Mouse (Mus musculus) intestine, embryonic 14.5 days (tissue): ENCODE measurements at regions not wholly inside any gene's neighbourhood (a gene's known extent, or its start where the extent isn't known, plus 50 kb on each side); places are given as distances from the start of the nearest gene placed in this dataset.
A peak's percentile ranks its signal among the peaks of the same experiment; 100 is the strongest.

Source experiments
- ATAC-seq: fragments of 200-750 bp; cut with Nextera tagmentation; replicated peaks from 2 replicates; pipeline ENCODE4 v1.8.0; 2017; ENCODE audit warnings: low read depth, moderate number of reproducible peaks, moderate TSS enrichment, moderate library complexity; ENCODE audit not compliant: low FRiP score, low TSS enrichment
- DNase-seq: peaks from one replicate; pipeline ENCODE4 v3.0.0-alpha.2; 2018; ENCODE audit warnings: low spot score
- H3K27ac ChIP-seq: fragments of 300-500 bp; sonication (generic); 2 replicates; pipeline ENCODE4 v1.5.1; 2014; ENCODE audit warnings: low read depth, mild to moderate bottlenecking, control low read depth
- H3K27me3 ChIP-seq: fragments of 300-500 bp; sonication (generic); replicated peaks from 2 replicates; pipeline ENCODE4 v1.6.1; 2014; ENCODE audit warnings: low read length, control low read depth; ENCODE audit not compliant: control insufficient read depth, insufficient read depth
- H3K36me3 ChIP-seq: fragments of 300-500 bp; sonication (generic); 2 replicates; pipeline ENCODE4 v1.6.1; 2014; ENCODE audit warnings: low read length, control low read depth; ENCODE audit not compliant: control insufficient read depth, insufficient read depth
- H3K4me1 ChIP-seq: fragments of 300-500 bp; sonication (generic); replicated peaks from 2 replicates; pipeline ENCODE4 v1.6.1; 2014; ENCODE audit warnings: low read length, control low read depth, mixed read lengths; ENCODE audit not compliant: control insufficient read depth, insufficient read depth
- H3K4me2 ChIP-seq: fragments of 300-500 bp; sonication (generic); 2 replicates; pipeline ENCODE4 v1.6.1; 2014; ENCODE audit warnings: low read length
- H3K4me3 ChIP-seq: fragments of 300-500 bp; sonication (generic); 2 replicates; pipeline ENCODE4 v1.5.1; 2014; ENCODE audit warnings: low read depth, low read length, control low read depth, mixed read lengths
- H3K9ac ChIP-seq: fragments of 300-500 bp; sonication (generic); 2 replicates; pipeline ENCODE4 v1.6.1; 2014; ENCODE audit warnings: mild to moderate bottlenecking, low read length
- H3K9me3 ChIP-seq: fragments of 300-500 bp; sonication (generic); 2 replicates; pipeline ENCODE4 v1.6.1; 2016; ENCODE audit warnings: low read length, control low read depth; ENCODE audit not compliant: control insufficient read depth
- WGBS: fragments of 180-500 bp; shearing (Covaris S2); extraction: QIAGEN DNeasy Blood & Tissue Kit; methylation state at CpG from one replicate; pipeline ENCODE4 v1.1.7; 2014; 5-methylcytosine and 5-hydroxymethylcytosine counted together

DNA sequence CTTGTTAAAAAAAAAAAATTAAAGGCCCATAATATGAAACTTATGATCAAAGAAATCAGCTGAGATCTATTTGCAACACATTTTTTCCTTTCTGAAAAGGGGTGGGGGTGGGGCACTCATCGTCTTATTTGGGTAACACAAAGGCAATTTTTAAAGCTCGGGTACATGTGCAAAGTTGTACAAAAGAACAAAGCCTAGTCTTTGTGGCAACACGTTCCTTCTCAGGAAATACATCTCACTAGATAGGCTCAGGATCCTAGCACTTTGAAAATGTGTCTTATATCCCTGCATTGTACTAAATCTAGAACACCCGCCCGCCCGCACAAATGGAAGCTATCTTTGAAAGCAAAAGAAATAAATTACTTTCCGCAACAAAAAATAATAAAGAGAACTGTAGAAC lies 158.2 kb downstream of the Sox4 start:
- no peak for ATAC-seq
- Histone ChIP-seq H3K4me1 (peaks cover 13% of the 10 kb centered on the region), H3K27ac (no peak overlapping the region), H3K9me3 (no peaks in the 10 kb centered on the region), H3K4me3 (no peak overlapping the region), H3K4me2 (no peak overlapping the region), H3K9ac (no peak overlapping the region), H3K27me3 (no peaks in the 10 kb centered on the region), H3K36me3 (no peaks in the 10 kb centered on the region)
- DNase-seq, result no peak
- 76% methylated on average over 7 of the region's 7 CpGs for WGBS

DNA sequence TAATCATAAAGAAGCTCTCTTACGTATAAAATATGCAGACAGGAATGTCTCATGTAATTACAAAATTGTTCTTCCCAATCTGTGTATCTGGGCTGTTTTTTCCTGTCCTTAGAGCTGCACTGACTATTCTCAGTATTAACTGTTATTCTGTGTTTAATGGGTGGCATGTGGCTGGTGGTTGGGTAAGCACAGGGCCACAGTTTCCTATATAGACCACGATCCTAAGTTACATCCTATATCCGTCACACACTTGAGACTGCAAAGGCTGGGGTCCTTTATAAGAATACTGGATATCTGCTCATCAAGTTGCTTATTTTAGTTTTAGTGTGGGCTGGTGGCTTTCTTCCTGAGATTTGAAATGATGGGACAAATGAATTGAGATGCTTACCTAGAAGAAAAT lies 159.0 kb downstream of the Sox4 start:
- no peak overlapping the region for H3K4me2 ChIP-seq
- H3K27me3 ChIP-seq, result no peaks in the 10 kb centered on the region
- H3K9ac ChIP-seq, result no peak overlapping the region
- H3K4me3 ChIP-seq, result no peak overlapping the region
- DNase-seq (no peak), ATAC-seq (no peak)
- WGBS, result 71% methylated on average over 3 of the region's 3 CpGs
- H3K27ac ChIP-seq, result no peak overlapping the region
- no peaks in the 10 kb centered on the region for H3K36me3 ChIP-seq
- no peaks in the 10 kb centered on the region for H3K9me3 ChIP-seq
- H3K4me1 ChIP-seq, result peaks cover 13% of the 10 kb centered on the region

DNA sequence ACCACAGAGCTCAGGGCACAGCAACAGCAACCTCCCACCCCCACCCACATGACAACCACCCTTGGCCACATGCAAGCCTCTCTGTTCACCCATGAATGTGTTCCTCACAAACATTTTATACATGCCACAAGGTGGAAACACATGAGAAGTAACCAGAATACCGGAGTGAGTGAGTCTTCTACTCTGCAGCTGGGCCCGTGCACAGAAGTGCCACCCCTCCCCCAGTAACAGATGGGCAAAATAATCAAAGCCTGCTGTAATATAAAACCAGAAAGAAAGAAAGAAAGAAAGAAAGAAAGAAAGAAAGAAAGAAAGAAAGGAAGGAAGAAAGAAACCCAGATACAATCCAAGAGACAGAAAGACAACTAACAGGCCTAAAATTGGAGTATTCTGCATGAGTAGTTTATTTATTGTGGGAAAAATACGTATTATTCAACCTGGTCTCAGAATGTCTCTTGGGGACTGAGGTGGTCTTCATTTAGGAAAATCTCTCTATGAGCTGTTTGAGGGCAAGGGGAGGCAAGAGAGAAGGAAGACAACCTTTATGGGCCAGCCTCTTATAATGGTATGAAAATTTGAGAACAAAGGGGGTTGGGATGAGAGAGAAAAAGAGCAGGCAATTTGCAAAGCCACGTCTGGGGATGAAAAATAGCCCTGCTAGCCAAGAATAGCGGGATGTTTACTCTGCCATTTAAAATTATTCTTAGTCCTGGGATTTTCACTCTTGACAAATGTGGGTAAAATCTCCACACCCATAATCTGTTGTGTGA lies 160.2 kb downstream of the Sox4 start:
- no peak overlapping the region for H3K27ac ChIP-seq
- ATAC-seq (no peak), DNase-seq (no peak)
- H3K9ac ChIP-seq, result no peak overlapping the region
- 30% methylated on average over 5 of the region's 5 CpGs for whole genome bisulfite sequencing
- H3K36me3 ChIP-seq, result no peaks in the 10 kb centered on the region
- no peaks in the 10 kb centered on the region for H3K9me3 ChIP-seq
- H3K4me2 ChIP-seq, result no peak overlapping the region
- no peaks in the 10 kb centered on the region for H3K27me3 ChIP-seq
- H3K4me3 ChIP-seq, result no peak overlapping the region
- peaks cover 13% of the 10 kb centered on the region for H3K4me1 ChIP-seq

DNA sequence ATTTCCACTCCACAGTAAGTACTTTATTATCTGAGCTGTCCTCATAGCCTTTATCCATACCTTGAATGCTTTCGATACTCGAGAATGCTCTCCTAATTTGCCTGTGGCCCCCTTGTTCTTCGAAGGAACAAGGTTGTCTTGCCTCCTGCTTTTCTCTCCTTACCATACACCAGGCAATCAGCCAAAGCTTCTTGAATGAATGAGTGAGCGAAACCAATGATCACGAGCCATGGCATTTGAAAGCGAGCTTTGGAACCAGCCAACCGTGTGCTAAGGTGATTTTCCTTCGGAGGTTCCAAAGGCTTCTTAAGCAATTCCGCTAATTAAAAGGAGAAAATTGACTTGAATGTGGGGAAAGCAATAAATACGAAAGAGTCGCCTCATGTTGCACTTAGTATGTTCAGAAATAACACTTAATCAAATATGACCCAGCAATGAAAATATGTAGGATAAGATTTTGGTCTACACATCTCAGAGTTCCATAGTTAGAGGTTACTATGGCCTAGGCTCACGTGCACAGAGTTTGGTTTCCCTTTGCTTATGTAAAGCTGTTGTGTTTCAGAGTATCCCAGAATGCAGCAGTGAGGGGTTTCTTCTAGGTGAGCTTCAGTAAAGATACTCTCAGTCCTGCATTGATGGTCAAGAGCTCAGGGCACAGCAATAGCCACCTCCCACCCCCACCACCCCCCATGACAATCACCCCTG lies 160.9 kb downstream of the Sox4 start:
- H3K27ac ChIP-seq, result no peak overlapping the region
- H3K4me3 ChIP-seq, result no peak overlapping the region
- no peaks in the 10 kb centered on the region for H3K27me3 ChIP-seq
- no peak overlapping the region for H3K4me2 ChIP-seq
- no peak for ATAC-seq
- peaks cover 16% of the 10 kb centered on the region for H3K4me1 ChIP-seq
- H3K9ac ChIP-seq, result no peak overlapping the region
- no peaks in the 10 kb centered on the region for H3K9me3 ChIP-seq
- DNase-seq, result no peak
- 89% methylated on average over 12 of the region's 12 CpGs for WGBS
- H3K36me3 ChIP-seq, result no peaks in the 10 kb centered on the region

DNA sequence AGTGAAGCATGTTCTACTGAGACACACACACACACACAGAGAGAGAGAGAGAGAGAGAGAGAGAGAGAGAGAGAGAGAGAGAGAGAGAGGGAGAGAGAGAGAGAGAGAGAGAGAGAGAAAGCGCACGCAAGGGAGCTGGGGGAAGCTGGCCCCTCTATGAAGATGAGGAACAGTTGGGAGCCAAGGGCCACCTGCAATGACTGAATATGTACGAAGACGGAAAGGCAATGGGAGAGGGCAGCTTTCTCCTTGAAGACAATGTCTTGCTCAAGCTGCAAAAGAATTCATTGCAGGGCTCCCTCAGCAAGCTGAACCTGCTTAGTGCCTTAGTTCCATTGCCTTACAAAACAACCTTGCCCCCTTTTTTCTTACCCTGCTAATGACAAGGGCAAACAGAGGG lies 163.1 kb downstream of the Sox4 start:
- Histone ChIP-seq H3K9ac (no peak overlapping the region), H3K4me2 (no peak overlapping the region), H3K27ac (no peak overlapping the region), H3K9me3 (no peaks in the 10 kb centered on the region), H3K27me3 (no peaks in the 10 kb centered on the region), H3K4me3 (no peak overlapping the region), H3K4me1 (peaks cover 28% of the 10 kb centered on the region), H3K36me3 (no peaks in the 10 kb centered on the region)
- ATAC-seq (no peak), DNase-seq (no peak)
- WGBS, result 81% methylated on average over 4 of the region's 4 CpGs

DNA sequence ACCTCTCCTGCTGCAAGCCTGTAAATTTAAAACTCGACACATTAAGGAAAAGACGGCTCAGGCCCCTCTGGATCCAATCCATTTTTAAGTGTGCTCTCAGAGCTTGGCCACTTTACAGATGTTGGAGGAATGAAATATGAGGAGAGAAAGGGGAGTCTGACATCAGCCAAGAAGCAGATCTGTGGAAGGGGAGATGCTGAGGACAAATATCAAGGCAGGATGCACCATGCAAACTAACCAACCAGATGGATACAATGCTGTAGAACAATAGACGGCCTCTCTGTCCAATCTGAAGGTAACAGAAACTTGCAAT lies 166.2 kb downstream of the Sox4 start:
- H3K9me3 ChIP-seq, result no peaks in the 10 kb centered on the region
- H3K36me3 ChIP-seq, result no peaks in the 10 kb centered on the region
- H3K4me3 ChIP-seq, result no peak overlapping the region
- ATAC-seq (no peak), DNase-seq (no peak)
- peak overlapping the region; percentile 26 for H3K4me2 ChIP-seq
- peak overlapping the region; percentile 23; the same call in 1 of the 2 replicates for H3K27ac ChIP-seq
- peaks cover 26% of the 10 kb centered on the region; the same call in 1 of the 2 replicates for H3K4me1 ChIP-seq
- H3K9ac ChIP-seq, result no peak overlapping the region
- 53% methylated on average over 3 of the region's 3 CpGs for WGBS
- no peaks in the 10 kb centered on the region for H3K27me3 ChIP-seq

DNA sequence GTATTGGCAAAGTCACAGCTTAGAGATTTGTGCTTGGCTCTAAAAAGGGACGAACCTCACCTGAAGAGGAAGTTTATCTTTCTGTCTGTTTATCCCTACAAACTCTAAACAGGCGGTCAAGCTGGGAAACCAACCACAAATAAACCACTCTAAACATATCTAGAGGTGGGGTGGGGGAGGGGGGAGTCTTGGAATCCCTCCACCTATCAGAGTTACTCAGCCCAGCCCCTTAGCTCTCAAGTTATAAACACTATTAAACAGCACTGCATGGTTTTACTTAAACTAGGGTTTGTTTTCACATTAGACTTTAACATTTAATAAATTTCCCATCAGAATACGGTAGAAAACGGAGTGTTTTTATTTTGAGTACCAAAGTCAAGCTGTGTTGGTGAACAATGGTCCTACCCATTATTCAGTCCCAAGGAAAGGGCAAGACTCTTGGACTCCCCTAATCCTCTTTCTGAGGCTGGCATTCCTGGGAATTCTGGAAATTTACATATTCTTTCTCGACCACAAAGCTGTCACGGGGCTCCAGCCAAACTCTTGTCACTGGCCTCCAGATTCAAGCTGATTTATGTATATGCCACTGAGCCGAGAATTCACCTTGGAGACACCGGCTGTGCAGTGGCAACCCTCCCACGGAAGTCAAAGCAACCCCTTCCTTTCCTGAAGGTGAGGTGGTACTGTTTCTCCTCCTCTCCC lies 166.7 kb downstream of the Sox4 start:
- Histone ChIP-seq H3K4me1 (peaks cover 31% of the 10 kb centered on the region; the same call in 1 of the 2 replicates), H3K27ac (peak overlapping the region; percentile 23; the same call in 1 of the 2 replicates), H3K4me3 (no peak overlapping the region), H3K36me3 (no peaks in the 10 kb centered on the region), H3K27me3 (no peaks in the 10 kb centered on the region), H3K9ac (no peak overlapping the region), H3K4me2 (peak overlapping the region; percentile 26), H3K9me3 (no peaks in the 10 kb centered on the region)
- WGBS, result 26% methylated on average over 9 of the region's 9 CpGs
- DNase-seq (no peak), ATAC-seq (no peak)

DNA sequence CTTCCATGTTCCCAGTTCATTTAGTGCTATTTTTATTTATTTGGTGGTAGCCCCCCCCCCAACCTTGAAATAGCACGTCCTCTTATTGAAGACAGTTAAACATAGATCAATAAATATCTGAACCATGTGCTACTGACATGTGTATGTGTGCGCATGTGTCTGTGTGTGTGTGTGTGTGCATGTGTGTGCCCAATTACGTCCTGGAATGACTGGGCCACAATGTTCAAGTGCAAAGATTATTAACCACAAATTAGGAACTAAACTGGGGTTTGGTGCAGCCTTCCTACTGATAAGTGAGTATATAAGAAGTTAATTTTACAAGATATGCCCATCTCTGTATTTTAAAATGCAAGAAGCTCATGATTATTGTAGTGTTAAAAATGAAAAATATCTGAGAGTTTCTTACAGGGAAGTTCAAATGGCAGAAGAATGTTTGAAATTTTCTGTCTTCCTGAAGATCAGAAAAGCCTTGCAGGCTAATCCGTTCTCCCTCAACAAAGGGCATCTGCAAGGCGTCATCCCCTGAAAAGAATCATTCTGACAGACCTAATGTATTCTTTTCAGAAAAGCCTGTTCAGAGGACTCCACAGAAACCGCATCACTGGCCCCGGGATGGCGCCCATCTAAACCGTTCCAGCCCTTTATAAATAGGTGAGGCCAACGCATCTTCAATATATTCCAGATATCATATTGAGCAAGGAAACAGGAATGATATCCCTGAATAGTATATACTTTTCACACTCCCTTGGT lies 170.8 kb downstream of the Sox4 start:
- no peak overlapping the region for H3K9ac ChIP-seq
- H3K36me3 ChIP-seq, result no peaks in the 10 kb centered on the region
- DNase-seq (no peak), ATAC-seq (no peak)
- H3K9me3 ChIP-seq, result no peaks in the 10 kb centered on the region
- H3K4me1 ChIP-seq, result peaks cover 34% of the 10 kb centered on the region; the same call in 1 of the 2 replicates
- WGBS, result 35% methylated on average over 10 of the region's 10 CpGs
- no peak overlapping the region for H3K4me2 ChIP-seq
- no peak overlapping the region for H3K4me3 ChIP-seq
- no peaks in the 10 kb centered on the region for H3K27me3 ChIP-seq
- H3K27ac ChIP-seq, result 0 out of 2 replicates have a peak overlapping the region, but pooled peaks have one; percentile 51
